Mouse (Mus musculus) testis, adult 2 months (tissue): Measurements from ENCODE around the gene Fuk.

Source experiments
- CTCF ChIP-seq: fragments of 200-500 bp; IDR thresholded peaks from 2 replicates; pipeline ENCODE4 v1.5.1; 2012; ENCODE audit warnings: low read depth, mild to moderate bottlenecking, inconsistent platforms, low read length, moderate library complexity; ENCODE audit not compliant: control insufficient read depth, insufficient read depth, insufficient replicate concordance
- POLR2A ChIP-seq: fragments of 200-500 bp; IDR thresholded peaks from 2 replicates; pipeline ENCODE4 v1.6.1; 2012; ENCODE audit warnings: low read depth, mild to moderate bottlenecking, inconsistent platforms, low read length, moderate library complexity; ENCODE audit not compliant: control insufficient read depth

- no peak for TF ChIP-seq CTCF
- TF ChIP-seq POLR2A: no peak
These were observed 54.4 kb downstream of the Fuk start for GRCm38 (mm10) chr8:110847645-110848495.
